Mouse (Mus musculus): ENCODE results near the gene Aaed1.

Aaed1 gene

DNA sequence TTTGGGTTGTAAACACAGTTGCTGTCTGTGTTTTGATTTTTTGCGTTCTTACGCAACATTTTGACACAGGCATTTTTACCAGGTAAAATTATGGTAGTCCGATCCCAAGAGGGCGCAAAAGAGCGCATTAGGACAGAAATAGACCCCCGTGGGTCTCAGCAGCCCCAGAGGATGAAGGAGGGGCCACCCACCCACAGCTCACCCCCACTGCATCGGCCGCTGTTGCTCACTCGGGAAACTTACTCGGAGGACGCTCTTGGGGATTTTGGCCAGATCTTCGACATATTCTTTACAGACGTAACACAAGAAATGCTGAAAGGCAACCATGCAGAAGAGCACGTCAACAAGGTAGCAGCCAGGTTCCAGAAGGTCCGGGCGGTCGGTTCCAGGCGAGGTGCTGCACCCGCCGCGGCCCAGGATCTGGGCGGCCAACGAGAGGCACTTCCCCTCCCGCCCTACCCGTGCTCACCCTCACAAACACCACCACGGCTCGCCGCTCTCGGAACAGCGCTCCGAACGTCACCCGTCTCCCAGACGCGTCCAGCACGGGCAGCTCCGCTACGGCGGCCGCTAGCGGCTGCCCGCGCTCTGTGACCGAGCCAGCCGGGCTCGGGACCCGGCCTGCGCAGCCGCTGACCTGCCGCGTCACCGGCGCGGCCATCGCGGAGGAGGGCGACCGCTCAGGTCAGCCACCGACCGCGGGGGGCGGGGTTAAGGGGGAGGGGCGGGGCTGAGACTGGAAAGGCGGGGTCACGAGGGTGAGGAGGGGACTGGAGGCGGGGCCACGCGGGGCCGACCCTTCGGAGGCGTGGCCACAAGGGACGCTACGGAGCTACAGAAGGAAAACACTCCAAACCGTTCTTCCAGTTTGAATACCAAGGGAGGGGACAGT is at the start of gene Aaed1:
Gene Aaed1 (minus strand): TSS at position 687 of the 892 bp plus-strand sequence.
- DNase-seq (ENCODE audit: low read depth): peak; percentile 91

DNA sequence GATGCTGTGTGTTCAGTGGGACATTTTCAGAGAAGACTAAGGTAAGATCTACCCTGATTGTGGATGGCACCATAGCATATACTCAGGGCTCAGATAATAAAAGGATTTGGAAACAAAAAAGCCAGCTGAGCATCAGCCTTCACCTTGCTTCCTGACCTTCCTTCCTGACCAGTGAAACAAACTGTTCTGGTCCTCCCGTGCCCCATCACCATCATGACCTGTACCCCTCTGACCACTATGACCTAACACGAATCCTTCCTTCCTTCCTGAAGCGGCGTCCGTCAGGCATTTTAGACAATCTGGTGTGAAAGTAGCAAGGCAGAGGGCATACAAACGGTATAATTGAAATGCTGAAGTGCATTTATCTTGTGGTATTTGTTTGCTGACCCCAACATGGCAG is 49.6 kb upstream of the Aaed1 start:
- no peak for DNase-seq (ENCODE audit: low read depth)

DNA sequence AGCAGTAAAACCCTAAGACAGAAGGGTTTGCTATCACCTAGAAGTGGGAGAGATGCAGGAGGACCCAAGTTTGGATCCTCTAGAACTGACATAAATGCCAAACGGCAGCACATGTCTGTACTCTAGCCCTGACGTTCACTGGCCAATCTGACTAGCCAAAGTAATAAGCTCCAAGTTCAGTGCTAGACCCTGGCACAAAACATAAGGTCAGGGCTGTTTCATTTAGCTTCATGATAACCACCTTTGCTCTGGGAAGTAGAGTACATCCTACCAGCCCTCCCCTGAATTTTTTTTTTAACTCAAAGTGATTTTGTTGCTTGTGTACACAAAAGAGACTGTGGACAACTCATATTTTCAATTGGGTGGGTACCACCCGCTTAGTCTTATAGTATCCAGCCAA is 48.5 kb upstream of the Aaed1 start:
- no peak for DNase-seq (ENCODE audit: low read depth)

DNA sequence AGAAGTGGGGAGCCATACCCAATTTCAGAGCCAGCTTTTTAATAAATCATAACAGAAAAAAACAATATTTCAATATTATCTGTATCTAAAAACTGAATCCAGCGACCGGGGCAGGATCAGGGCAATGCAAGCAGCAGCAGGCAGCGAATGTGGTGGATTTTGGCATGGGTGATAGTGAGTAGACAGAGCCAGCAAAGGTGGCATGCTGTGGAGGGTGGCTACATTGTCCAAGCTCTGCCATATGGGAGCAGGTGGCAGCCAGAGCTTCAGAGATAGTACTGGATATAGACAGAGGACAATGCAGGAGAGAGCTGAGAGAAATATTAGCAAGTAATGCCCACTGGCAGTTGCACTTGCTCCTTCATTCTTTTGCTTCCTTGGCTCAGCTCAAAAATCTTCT is 47.2 kb upstream of the Aaed1 start:
- no peak for DNase-seq (ENCODE audit: low read depth)

DNA sequence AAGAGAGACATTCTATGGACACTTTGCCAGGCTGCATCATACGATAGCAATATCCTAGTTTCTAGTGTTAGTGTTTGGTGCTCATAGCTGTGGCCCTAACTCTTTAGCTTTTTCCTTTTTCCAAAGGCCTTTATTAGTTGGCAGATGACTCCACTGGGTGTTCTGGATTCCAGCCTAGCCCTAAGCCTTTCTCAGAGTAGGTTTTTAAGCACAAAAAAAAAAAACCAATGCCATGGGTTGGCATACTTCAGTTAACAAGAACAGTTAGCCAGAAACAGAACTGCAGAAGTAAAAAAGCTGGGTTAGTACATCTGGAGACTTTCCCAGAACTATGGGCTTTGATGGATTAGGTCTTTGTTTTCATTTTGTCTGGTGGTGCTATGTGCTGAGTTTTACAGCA is 46.0 kb upstream of the Aaed1 start:
- peak; percentile 59 for DNase-seq (ENCODE audit: low read depth)

DNA sequence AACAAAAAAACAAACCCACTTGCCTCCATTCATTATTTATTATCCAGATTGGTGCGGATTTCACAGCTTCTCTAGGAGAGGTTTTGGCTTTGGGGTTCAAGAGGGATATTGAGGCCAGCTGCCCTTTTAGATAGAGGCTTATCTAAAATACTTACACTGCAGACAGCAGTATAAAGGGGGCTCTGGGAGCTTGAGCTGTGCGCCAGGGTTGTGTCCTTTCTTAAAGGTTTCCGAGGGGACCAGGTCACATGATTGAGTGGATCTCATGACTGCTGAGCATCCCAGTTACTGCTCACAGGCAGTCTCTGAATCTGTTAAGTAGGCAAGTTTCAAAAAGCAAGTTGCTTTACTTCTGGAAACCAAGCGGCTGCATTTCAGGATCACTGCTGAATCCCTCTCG is 44.9 kb upstream of the Aaed1 start:
- no peak for DNase-seq (ENCODE audit: low read depth)

DNA sequence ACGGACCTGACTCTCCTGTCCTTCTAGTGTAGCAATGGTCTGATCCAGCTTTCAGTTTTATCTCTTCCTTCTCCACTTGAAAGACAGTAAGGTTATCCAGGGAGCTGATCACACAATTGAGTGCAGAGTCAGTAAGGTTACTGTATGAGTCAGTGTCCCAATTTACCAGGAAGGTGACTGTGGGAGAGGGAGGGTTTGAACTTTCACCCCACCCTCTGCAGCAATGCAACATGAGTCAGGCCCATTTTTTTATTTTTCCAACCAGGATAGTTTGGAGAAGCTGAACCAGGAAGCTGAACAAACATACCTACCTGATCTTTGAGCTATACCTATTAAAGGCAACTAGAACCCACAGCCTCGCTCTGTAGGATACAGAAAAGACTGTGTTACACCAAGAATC is 37.0 kb upstream of the Aaed1 start:
- no peak for DNase-seq (ENCODE audit: low read depth)

DNA sequence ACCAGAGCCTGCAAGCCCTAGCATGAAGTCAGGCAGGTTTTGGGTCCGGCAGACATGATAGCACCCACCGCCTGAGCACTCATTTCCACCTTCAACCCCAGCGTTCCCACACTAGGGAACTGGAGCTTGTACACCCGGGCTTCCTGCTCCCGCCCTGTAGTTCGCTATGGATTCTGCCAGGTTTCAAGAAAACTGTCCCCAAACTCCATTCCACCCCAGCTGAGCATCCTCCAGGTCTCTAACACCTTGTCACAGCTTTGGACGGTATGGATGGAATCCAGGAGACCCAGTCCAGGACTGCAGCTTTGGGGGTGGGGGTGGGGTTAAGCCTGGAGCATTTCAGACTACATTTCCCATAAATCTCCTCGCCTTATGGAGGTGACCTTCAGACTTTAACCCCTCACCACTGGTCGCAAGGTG is 31.6 kb upstream of the Aaed1 start:
- DNase-seq (ENCODE audit: low read depth): peak; percentile 31

DNA sequence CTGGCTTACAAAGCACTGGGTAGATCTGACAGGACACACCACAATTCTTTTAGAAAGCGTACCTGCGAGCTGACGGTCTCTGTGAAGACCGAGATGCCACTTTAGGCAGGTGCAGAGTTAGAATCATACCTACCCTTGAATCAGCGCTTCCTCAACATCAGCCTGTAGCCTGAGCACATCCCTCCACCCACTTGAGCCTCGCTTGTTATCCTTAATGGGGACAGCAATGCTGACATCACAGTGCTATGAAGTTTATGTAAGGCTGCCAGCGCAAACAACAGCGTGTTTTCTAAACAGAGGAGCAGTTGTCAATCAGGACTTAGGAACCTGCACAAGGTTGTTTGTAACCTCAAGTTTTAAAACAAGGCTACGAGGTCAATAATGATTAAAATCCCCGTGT is 31.1 kb upstream of the Aaed1 start:
- DNase-seq (ENCODE audit: low read depth): no peak

DNA sequence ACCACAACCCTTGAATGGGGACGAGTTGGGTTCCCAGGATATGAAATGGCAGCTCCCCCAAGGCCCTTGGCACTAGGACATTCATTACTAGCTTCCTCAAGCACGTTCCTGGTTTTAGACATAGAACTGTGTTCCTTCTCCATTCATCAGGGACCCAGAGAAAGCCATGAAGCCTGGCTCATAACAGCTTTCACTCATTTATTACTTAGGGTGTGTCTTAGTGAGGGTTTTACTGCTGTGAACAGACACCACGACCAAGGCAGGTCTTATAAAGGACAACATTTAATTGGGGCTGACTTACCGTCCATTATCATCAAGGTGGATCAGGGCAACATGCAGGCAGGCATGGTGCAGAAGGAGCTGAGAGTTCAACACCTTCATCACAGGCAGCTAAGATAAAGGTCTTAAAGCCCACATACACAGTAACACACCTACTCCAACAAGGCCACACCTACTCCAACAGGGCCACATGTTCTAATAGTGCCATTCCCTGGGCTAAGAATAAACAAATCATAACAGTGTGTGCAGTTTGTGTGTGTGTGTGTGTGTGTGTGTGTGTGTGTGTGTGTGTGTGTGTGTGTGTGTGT is 23.1 kb upstream of the Aaed1 start:
- DNase-seq (ENCODE audit: low read depth): no peak

DNA sequence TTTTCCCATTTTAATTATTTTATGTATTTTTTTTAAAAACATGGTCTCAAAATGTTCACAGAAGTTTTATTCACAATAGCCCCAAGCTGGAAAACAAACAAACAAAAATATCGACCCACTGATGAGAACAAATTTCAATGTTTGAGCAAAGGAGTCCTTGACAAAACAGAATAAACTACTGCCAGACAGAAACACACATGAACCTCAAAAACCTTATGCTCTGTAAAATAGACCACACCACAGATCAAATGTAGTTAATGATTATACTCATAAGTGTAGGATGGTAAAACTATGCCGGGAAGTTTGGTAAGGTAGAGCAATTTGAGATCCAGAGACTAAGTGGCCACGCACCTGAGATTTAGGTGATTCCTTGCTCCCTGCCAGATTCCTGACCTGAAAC is 20.6 kb upstream of the Aaed1 start:
- no peak for DNase-seq (ENCODE audit: low read depth)

DNA sequence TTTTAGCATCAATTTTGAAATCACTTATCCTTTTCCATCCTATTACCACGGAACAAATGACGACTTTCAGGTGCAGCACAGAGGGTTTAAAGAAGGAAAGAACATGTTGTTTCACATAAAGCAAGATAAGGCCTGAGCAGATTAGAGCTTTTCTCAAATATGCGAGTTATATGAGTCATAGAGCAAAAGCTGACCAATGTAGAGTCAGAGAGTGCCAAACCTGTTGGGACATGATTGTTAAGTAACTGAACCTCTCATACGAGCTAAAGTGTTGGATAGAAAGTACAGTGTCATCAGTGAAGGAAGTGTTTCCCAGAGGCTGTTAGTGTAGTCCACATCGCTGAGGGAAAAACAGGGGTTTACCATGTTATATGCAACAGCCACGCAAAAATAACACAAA is 19.8 kb upstream of the Aaed1 start:
- DNase-seq (ENCODE audit: low read depth): peak; percentile 22

DNA sequence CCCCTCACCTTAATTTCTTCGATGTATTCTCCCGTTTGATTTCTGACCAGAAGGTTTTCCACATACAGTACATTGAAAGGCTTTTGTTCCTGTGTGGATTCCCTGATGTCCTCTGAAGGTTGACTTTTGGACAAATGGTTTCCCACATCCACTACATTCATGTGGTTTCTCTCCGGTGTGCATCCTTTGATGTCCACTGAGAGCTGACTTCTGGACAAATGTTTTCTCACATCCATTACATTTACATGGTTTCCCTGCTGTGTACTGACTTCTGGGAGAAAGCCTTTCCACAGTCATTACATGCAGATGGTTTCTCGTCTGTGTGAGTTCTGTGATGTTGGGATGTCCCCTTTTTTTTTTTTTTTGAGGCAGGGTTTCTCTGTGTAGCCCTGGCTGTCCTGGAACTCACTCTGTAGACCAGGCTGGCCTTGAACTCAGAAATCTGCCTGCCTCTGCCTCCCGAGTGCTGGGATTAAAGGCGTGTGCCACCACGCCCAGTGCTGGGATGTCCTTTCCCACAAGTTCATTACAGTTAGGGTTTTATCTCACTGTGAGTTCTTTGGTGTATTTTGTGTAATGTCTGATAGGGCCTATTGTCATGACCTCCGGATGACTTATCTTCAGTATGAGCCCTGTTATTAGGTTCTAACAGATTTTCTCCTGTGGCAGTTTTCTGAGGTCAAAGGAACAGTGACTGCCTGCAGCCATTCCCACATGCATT is 10.2 kb upstream of the Aaed1 start:
- no peak for DNase-seq (ENCODE audit: low read depth)

DNA sequence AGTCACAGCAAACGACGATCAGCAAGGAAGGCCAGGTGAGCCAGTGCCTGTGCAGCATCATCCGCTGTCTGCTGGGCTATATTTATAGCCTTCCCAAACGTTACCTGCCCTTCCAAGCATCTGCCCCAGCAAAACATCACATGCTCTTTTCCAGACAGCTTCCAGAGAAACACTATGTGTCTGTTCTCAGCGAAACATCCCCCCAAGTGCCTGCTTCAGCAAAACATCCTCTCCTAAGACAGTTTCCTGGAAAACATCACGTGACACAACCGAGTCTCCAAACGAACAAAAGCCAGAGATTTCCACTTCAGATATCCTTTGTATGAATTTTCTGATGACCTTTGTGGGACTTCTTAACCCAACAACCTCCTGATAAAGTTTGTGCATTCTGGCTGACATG is 7.8 kb upstream of the Aaed1 start:
- DNase-seq (ENCODE audit: low read depth): no peak

DNA sequence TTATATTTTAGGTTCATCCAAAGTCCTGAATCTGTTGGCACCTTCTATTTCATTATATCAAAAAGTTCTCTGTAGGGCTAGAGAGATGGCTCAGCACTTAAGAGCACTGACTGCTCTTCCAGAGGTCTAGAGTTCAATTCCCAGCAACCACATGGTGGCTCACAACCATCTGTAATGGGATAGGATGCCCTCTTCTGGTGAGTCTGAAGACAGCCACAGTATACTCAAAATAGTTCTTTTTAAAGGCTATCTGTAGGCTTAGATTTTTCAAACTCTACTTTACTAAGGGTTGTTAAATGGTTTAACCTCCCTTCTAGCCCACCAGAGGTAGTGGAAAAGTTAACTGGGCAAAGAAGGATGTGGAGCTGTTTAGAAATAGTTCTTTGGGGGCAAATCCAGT is 7.3 kb upstream of the Aaed1 start:
- DNase-seq (ENCODE audit: low read depth): no peak

DNA sequence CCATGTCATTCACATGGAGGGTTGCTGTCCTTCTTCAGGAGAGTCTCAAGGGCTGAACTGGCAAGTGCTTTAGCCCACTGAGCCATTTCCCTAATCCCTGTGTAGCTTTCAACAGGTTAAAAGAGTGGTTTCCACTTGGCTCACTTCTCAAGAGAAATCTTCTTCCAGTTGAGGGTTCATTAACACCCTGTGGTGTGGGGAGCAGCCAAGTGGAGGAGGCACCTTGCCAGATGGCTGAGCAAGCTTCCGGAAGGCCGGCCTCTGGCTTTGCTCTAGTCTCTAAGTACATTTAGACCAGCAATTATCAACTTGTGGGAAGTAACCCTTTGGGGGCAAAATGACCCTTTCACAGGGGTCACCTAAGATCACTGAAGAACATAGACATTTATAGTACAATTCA is 5.8 kb upstream of the Aaed1 start:
- peak; percentile 26 for DNase-seq (ENCODE audit: low read depth)

DNA sequence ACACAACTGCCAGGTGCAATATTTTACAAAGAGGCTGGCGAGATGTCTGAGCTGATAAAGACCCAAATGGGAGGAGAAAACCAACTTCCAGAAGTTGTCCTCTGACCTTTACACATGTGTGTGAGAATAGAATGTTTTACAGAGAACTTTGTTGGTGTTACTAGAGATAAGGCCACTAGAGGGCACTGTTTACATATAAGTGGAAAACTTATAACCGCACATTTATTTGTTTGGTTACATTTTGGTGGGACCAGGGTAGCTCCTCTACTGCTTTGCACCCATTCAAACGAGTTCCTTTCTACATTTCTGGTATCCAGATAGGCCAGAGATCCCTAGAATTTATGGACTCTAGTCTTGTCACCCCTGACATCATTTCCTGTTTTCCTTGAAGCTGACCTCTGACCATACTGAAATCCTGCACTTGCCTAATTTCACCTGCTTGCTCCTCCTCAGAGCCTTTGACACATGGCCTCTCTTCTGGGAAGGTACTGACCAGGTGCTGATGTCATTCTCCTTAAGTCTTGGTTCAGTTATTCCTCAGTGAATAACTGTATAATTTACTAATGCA is 3.1 kb upstream of the Aaed1 start:
- peak; percentile 82 for DNase-seq (ENCODE audit: low read depth)

DNA sequence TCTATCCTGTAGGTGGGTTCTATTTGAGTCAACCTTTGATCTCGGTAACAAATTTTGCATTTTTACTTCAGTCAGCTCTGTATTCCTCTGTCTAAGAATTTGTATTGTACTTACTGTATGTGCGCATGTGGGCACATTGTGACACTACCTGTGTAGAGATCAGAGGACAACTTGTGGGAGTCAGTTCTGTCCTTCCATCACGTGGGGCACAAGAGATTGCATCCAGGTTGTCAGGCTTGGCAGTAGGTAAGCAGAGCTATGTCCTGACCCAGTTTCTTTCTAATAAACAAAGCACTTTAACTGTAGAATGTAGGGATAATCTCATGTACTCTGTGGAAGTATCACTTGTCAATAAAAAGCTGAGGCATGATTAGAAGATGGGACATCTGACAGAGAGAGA is 1.5 kb upstream of the Aaed1 start:
- no peak for DNase-seq (ENCODE audit: low read depth)

DNA sequence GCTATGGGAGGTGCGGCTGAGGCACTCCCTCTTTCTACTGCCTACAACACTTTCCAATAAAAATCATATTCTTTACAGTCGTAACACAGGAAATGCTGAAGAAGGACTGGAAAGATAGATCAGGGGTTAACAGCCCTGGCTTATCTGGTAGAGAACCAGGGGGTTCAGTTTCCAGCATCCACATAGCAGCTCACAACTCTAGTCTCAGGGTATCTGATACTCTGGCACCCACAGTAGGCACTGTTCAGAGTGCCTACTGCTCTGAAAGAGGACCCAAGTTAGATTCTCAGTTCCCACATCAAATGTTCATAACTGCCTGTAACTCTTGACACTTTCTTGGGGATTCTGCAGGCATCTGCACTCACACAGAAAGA is 393 bp upstream of the Aaed1 start:
- no peak for DNase-seq (ENCODE audit: low read depth)

DNA sequence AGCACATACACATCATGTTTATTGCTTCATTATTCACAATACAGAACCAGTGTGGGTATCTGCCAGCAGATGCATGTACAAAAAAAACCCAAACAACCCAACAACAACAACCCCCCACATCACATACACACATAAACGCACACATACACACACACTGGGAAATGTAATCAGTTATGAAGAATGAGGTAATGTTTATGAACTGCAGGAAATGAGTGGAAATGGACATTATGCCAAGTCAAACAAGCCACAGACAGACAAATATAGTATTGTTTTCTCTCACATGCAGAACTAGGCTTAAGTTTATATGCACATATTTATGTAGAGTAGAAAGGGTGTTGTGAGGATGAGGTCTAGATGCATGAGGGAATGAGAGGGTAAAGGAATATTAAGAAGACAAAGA is 1.2 kb downstream of the Aaed1 start:
- peak; percentile 31 for DNase-seq (ENCODE audit: low read depth)

DNA sequence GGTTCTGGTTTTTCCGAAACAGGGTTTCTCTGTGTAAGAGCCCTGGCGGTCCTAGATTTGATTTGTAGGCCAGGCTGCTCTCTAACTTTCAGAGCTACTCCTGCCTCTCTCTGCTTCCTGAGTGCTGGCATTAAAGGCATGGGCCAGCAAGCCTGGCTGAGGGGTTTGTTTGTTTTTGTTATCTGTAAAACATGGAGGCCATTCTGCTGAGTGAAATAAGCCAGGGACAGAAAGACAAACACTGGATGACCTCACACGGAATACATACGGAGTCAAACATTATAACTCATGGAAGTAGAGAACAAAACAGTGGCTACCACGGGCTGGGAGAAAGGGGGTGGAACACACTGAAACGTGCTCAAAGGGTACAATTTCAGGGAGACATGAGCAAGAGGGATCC is 1.9 kb downstream of the Aaed1 start:
- no peak for DNase-seq (ENCODE audit: low read depth)

DNA sequence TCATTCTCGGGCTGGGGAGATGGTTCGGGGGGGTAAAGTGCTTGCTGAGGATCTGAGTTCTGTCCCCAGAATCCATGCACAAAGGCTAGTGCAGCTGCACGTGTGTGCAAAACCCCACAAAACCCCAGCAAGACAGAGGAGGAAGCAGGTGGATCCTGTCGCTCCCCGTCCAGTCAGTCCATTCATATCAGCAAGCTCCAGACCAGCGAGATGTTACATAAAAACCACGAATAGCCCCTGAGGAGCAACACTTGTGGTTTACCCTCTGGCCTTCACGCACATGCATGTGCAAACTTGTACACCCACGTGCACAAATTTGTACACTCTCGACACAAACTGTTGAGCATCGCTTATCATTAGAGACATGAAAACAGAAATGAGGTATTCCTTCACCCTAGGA is 2.7 kb downstream of the Aaed1 start:
- DNase-seq (ENCODE audit: low read depth): no peak

DNA sequence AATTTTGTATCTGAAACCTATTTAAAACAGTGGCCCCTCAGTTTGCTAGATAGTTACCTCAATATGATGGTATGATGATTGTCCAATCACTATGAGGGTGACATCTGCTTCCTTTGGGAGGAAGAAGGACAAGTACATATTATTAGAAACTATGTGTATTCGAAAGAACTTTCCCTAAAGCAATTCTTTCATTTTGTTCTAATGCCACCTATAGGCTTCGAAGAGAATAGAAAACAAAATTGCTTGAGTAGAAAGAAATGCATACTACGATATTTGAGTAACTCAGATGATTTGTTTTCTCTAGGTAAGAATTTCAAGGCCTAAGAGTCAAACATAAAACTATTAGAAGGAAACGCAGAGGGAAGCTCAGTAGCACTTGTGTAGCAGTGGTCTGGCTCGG is 3.5 kb downstream of the Aaed1 start:
- DNase-seq (ENCODE audit: low read depth): peak; percentile 41

Data from NIH3T3 (cell line).